Mouse (Mus musculus) G1E (cell line): Measurements from ENCODE around the gene Adap2.

Experiments used
- CTCF ChIP-seq: IDR thresholded peaks from 2 replicates; pipeline ENCODE4 v1.5.1; 2012; ENCODE audit warnings: low read depth, low read length, inconsistent platforms, mixed read lengths
- GATA1 ChIP-seq: IDR thresholded peaks from 2 replicates; pipeline ENCODE4 v1.6.1; 2012; ENCODE audit warnings: borderline replicate concordance, low read length, inconsistent platforms, mixed read lengths
- GATA2 ChIP-seq: IDR thresholded peaks from 2 replicates; pipeline ENCODE4 v1.6.1; 2012; ENCODE audit warnings: low read depth, low read length, inconsistent platforms, borderline replicate concordance
- TAL1 ChIP-seq: conservative IDR thresholded peaks from 2 replicates; pipeline ENCODE4 v1.6.1; 2012; ENCODE audit warnings: low read depth, low read length, inconsistent platforms, mixed read lengths

DNA sequence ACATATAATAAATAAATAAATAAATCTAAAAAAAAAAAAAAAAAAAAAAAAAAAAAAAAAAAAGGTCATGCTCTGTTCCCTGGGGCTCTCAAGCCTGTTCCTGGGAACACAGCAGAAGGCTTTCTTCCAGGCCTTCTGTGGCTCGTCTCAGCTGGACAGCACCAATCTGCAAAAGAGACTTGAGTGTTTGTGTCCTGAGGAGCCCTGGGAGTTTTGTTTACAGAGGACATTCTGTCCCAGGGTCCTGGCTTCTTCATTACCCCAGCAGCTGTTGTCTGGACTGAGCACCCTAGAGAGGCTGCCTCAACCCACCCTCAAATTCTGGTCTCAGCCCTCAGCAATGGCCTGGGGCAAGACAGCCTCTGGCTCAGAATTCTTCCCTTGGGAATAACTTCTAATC lies 5.6 kb upstream of the Adap2 start:
- TF ChIP-seq CTCF (no peak), TAL1 (no peak), GATA2 (no peak), GATA1 (no peak)
